Mouse (Mus musculus) cerebellum, adult 9-10 months (tissue): ENCODE results near the gene Dpysl5.

ENCODE experiments used
- DNase-seq: peaks from one replicate; pipeline ENCODE4 v3.0.0; 2022

Dpysl5 gene

GRCm38 (mm10) chr5:30765596-30766370, 54.4 kb downstream of the Dpysl5 start:
- DNase-seq: no peak

- DNase-seq: no peak
These were observed 56.7 kb downstream of the Dpysl5 start for GRCm38 (mm10) chr5:30768082-30768481.

GRCm38 (mm10) chr5:30768598-30768997, 57.2 kb downstream of the Dpysl5 start:
- no peak for DNase-seq

GRCm38 (mm10) chr5:30769075-30769474, 57.7 kb downstream of the Dpysl5 start:
- no peak for DNase-seq

DNA sequence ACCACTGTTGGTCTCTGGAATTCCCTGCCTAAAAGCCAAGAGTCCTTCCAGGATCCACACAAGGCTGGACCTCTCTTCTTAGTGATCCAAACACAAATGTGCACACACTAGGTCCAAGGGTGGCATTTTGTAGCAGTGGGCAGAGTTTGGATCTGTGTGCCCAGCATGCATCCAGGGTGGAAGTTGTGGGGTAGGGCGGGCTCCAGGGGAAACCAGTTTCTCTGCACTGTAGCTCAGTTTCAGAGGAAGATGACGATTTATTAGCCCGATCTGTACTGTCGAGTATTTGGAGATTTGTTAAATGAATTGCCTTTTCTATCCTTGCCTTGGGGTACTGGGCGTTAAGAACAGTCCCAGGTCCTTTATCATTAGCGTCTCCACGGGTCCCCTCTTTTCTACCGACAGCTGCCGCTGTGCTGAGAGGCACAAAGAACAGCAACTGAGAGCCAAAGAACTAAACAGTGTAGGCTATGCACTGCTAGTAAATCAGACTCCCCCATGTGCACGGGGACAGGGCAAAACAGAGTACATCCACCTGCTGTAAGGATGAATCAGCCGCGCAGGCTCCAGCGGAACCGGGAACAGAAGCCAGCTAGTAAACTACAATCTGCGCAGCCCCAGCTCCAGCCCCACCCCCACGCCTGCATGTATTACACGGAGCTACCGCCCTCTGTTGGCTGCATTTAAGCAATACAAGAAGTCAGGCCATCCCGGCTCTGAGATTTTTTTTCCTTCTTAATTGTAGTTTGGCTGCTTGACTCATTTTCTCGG, 63.4 kb downstream of the Dpysl5 start:
- peak; percentile 95 for DNase-seq

GRCm38 (mm10) chr5:30780699-30781098, 69.3 kb downstream of the Dpysl5 start:
- DNase-seq: no peak

- no peak for DNase-seq
These were observed 69.8 kb downstream of the Dpysl5 start for GRCm38 (mm10) chr5:30781147-30781546.

GRCm38 (mm10) chr5:30787381-30787780, 76.0 kb downstream of the Dpysl5 start:
- no peak for DNase-seq

DNA sequence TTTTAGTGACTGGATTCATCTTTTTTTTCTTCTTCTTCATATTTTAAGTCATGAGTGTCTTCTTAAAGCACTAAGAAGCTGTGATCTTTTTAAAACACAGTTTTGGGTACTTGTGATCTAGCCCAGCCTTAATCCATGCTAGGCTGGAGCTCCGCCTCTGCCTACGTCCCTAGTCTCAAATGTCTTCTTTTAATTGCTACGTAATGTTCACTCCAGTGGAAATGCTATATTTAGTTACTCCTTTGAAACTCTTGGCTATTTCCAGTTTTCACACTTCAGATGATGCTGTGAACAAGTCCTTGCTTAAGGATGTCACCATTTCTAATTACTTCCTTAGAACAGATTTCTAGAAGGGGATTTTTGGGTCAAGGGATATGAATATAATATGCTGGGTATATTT, 78.7 kb downstream of the Dpysl5 start:
- DNase-seq: no peak

DNA sequence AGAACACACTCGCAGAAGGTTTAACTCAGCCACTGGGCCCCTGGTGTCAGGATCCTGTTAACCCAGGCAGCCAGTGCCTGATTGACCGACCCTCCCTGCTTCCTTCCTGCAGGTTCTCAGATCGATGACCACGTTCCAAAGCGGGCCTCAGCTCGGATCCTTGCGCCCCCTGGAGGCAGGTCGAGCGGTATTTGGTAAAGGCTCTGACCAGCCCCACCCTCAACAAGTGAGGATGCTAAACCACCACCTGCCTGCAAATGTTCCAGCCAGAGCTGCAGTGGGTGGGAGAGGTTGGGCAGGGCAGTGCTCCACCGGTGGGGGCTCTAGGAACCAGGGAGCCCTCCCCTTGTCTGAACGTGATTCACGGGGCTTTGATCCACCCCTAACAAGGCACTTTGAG, 84.8 kb downstream of the Dpysl5 start:
- peak; percentile 81 for DNase-seq

DNA sequence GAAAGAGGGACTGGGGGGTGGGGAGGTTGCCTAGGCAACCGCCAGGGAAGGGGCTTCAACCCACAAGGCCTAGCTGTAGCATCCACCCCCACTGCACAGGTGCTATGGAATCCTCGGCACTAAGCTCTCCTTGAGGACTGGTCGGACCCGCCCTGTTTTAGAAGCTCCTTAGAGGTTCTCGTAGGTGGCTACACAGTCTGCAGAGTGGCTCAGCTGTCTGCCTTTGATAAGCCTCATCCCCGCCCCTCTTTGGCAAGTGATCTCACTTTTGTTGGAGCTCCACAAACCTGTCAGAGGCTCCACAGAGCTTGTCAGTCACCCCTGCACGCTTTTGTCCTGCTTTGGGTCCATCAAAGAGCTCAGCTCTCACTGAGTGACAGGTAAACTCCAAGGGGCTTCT, 86.1 kb downstream of the Dpysl5 start:
- no peak for DNase-seq

- DNase-seq: no peak
These were observed 86.6 kb downstream of the Dpysl5 start for GRCm38 (mm10) chr5:30797982-30798381.

- DNase-seq: no peak
These were observed 87.6 kb downstream of the Dpysl5 start for GRCm38 (mm10) chr5:30798965-30799364.

GRCm38 (mm10) chr5:30802724-30803467, 91.5 kb downstream of the Dpysl5 start:
- DNase-seq: no peak

GRCm38 (mm10) chr5:30806106-30806505, 94.7 kb downstream of the Dpysl5 start:
- peak; percentile 96 for DNase-seq

DNA sequence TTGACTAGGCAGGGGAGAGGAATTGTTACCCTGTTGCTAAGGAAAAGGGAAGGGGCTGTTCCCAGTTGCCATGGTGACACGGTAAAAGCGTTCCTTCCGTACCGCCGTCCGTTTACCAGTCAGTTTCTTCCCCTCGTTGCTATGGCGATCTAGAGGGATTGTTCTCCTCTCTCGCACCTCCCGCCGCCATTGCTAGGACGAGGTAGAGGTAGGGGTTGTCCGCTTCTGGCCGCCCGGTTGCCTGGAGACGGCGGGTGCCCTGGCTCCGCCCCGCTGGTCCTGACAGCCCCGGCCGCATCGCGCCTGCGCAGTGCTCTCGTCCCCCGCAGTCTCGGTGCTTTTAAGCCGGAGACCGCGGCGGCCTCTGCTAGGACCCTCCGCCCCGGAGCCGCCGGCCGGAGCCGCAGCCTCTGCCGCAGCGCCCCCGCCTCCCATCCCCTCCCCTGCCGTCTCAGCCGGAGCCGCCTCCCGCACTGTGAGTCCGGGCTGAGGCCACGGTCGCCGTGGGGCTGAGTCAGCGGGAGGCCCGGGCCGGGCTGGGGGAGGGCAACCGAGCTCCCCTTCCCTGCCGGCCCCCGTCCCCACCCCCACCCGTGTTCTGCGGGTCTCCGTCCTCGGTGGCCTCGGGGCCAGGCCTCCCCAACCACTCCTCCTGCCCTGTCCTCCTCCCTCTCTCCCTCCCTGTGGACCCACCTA, 103.2 kb downstream of the Dpysl5 start, which contains the start of gene Mapre3:
TSS of gene Mapre3 (plus strand) at position 218 of the 696 bp plus-strand sequence.
- peak; percentile 93 for DNase-seq

DNA sequence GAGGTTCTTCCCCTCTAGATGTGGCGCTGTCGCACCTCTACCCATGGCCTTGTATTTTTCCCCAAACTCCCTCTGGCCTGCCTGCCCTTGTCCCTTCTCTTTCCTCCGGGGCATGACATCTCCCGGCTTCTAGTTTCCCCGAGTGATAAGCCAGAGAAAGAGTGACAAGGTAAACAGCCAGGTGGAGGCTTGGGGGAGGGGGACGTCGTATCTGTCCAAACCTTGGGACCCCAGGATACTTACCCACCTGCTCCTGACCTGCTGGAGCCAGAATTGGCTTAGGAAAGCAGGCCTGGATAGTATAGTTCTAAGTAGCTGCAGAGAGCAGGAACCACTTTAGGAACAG, 103.7 kb downstream of the Dpysl5 start:
- peak; percentile 62 for DNase-seq

- no peak for DNase-seq
These were observed 105.0 kb downstream of the Dpysl5 start for GRCm38 (mm10) chr5:30816261-30816791.

DNA sequence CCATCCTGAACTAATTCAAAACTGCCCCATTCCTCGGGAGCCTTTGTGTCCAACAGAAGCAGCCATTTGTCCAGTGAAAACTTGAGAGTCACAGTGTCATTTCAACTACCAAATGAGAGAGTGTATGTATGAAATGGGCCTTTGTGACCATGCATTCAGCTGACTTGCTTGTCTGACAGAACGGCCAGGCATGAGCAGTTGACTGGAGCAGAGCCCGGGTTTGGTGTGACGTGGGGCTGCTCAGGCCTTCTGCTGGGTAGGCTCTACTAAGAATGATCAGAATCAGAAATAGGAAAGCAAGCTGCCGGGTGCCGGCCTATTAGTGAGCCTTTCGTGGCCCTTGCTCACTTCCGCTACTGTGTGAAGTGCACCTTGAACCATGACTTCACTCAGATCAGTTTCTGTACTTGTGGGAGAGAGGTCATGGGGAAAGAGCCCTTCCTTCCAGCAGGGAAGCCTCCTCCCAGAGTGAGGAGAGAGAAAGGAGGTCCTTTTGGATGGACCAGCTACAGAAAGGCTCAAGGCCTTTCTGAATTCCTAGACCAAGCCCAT, 107.5 kb downstream of the Dpysl5 start:
- no peak for DNase-seq

DNA sequence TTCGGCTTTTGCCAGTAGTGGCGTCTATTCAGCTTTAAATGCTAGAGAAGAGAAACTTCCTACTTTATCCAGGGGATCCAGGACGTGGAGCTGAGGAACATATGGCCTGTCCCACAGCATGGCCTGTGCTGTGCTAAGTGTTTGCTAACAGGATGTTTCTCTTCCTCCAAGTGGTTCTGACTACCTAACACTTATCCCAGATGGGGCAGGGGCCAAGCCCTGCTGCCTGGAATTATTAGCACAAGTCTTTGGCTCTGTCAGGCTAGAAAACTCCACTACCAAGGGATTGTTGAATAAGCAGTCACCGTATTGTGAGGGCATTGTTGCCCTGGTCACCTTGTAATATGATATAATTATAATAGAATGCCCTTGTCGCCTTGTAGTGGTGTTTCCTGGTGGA, 111.3 kb downstream of the Dpysl5 start:
- DNase-seq: no peak

GRCm38 (mm10) chr5:30823091-30823490, 111.7 kb downstream of the Dpysl5 start:
- no peak for DNase-seq
